Mouse (Mus musculus) T-helper 1 cell (primary cell): ENCODE measurements around the gene Prg4.

Experiments
- in situ Hi-C: fragments of 300-600 bp; cut with MboI, MseI; formaldehyde crosslinking; loops from one replicate; pipeline ENCODE4 v1.15.1; 2025; ENCODE audit warnings: high pct_unique_total_duplicates

Prg4 gene

DNA sequence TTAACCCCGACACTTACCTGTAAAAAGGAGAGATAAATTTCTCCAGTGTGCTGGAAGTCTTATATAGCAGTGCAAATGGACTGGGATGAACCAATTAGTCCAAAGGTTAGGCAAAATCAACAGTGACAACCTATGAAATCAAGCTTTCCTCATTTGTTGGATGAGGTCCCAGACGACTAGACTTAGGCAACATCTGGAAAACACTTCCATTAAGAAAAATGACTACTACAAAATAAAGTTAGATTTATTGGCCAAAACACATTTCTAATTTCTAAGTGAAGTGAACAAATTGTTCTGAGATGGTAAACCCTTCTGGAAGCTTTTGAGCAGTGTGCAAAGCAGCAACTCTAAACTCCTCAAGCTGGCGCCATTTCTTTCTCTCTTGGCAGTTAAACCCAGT lies at the start of gene Prg4:
Gene Prg4, minus strand, starts transcription at position 34 of the 400 bp plus-strand sequence.
- in situ Hi-C loops = no loop called here

DNA sequence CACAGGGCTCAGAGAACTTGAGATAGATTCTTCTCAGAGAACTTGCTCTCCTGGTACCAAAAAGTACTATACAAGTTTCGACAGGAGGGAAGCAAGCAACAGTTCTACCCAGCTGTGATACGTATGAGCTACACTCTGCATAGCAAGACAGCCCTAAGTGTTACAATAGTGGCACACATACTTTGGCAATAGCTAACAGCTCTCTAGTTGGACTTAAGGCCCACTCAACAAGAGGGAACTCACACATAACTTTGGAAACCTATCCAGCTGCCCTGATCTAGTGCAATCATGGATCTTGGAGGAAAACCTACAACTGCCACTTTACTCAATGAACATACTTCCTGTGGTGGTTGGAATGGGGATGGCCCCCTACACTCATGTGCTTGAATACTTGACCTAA lies 47.1 kb upstream of the Prg4 start:
- in situ Hi-C loops = no loop called here

DNA sequence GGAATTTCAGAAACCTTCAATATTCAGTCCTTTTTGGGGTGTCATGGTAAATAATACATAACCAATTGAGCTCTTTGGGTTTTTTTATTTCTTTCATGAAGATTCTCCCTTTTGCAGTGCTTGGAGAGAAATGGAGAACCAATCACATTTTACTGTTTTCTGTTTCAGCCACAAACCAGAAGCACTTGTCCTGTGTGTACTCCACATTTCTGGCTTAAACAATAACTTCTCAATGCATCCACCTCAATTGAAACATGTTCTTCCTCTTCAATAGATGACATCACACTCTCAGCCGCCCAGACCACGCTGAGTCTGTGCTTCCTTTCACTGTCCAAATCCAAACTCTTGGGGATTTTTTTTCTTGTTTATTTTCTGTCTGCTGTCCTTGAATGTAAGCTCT lies 39.8 kb upstream of the Prg4 start:
- in situ Hi-C loops = no loop called here

DNA sequence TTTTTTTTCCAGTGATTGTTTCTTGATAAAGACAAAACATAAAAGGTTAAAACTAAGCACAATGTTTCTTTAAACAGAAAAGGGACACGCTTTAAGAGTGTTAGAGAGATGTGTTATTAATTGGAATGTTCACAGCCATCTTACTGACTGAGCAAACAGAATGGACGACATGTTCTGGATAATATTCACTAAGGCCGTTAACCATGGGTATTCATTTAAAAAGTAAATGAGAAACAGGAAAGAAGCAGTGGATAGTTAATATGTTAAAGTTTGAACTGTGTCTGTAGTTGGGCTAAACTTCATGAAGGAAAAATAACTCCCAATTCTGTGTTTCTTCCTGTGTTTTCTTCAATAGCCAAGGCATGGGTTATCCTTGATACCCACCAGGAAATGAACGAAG lies 37.4 kb upstream of the Prg4 start:
- in situ Hi-C loops = no loop called here

DNA sequence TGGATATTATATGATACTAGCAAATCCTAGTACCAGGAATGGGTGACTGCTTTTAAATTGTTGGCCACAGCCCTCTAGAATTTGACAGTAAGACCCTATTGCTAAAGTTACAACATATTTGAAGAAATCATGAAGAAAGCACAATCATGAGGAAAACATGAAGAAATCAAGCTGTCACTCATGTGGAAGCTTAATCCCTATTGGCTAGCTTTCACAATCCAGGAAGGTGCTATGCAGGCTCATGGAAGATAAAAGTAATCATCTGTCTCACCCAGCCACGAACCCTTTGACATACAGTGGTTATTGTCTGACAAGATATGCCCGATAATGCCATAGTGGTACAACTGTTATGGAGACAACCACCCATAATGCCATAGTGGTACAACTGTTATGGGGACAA lies 32.2 kb upstream of the Prg4 start:
- in situ Hi-C loops = no loop called here

DNA sequence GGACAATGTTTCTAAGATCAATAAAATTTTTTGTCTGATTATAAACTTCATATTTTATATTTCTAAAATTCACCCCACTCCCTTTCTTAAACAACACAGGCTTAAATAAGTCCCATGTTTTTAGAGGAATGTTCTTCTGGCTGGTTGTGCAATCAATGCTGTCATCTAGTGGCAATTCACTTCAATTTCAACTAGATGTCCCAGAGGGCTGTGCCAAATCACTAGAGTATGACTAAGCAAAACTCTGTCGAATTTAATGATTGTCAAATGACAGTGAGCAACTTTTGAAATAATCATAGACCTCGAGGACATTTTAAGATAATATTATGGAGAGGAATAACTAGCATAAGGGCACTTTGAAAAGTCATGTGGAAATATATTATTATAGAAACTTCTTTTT lies 31.7 kb upstream of the Prg4 start:
- in situ Hi-C loops = no loop called here

DNA sequence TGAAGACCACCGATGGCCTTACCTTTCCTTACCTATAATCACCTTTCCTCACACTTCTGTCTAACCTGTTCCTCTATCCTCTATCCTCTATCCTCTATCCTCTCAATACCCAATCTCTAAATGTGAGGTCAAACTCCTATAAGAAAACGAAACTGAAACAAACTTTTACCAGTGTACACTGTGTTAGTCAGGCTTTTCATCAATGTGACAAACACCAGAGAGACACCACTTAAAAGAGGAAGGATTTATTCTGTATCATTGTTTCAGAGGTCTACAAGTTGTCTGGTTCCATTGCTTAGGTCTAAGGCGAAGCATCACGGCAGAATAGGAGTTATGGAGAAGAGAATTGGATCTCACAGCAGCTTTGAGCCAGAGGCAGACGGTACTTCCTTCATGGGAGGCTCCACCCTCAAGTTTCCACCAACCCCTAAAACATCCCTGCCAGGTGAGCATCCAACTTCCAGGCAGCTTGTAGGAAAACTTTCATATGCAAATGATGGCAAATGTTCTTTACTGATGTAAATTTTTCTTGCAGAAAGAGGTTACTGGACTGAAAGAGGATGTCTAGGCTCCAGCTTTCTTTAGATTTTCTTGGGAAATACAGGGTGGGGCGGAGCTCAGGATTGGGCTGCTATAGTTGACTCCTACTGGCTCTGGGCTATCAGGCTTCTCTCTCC lies 30.8 kb upstream of the Prg4 start:
- in situ Hi-C loops = no loop called here

DNA sequence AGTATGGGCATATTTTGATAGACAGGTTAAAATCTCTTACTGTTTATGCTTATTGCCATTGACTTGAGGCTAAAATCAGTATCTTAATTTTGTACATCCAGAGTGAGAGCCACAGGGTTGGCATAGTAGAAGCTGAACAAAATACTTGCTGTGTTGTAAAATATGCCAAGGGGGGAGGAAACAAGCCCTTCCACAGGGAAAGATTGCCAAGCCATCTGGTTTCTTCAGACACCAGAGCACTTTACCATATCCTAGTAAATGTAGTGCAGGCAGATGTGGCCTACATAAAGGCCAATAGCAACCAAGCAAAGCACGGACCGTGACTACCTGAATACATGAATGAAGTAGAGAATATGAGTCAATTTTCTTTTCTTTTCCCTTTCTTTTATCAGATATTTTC lies 23.2 kb upstream of the Prg4 start:
- in situ Hi-C loops = no loop called here

DNA sequence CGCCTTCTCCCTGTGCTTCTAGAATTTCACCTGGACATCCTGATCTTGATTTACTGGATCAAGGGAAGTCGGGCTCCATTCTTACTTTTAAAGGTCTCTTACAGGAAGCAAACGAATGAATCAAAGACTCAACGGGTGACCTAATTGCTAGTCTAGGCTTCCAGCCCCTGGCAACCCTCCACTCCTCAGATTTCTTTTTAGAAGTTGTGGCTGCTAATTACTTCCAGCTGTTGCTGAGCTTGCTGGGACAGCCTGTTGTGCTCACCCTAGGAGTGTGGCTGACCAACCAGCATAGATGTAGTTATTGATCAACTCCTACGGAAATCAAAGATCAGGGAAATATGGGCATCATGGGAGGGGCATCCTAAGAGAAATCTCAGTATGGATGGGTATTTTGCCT lies 14.7 kb upstream of the Prg4 start:
- in situ Hi-C loops = no loop called here

DNA sequence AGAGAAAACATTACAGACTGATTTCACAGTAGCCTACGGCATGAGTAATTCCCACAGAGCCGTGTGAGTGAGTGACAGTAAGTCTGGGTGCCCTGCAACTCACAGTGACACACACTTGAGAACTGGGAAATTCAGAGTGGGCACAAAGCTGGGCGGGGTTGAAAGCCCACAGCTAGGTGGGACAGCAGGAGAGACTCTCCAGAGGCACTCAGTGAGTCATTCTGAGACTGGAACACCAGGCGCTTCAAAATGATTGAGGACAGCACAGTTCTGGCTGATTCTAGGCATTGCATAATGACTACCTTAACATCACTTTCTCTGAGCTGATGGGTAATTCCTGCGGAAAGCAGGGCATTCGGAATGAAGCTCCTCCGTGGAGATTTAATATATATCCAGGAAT lies 6.6 kb upstream of the Prg4 start:
- in situ Hi-C loops = no loop called here

DNA sequence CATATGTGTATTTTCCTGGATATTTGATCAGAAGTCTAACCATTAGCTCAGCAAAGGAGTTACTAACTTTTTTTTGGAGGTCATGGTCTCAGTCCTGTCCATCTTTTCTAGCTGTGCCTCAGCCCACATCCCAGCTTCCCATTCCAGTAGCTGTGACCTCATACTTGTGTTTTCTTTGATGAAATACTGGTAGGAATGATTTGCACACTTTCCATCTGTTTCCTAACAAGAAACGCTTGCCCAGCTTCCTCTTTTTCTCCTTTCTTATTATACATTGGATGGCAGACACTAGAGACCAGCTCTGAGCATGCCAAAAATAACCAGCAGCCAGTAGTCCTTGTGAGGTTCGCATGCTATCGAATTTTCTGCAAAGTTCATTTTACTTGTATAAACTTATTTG lies 4.0 kb upstream of the Prg4 start:
- in situ Hi-C loops = no loop called here

DNA sequence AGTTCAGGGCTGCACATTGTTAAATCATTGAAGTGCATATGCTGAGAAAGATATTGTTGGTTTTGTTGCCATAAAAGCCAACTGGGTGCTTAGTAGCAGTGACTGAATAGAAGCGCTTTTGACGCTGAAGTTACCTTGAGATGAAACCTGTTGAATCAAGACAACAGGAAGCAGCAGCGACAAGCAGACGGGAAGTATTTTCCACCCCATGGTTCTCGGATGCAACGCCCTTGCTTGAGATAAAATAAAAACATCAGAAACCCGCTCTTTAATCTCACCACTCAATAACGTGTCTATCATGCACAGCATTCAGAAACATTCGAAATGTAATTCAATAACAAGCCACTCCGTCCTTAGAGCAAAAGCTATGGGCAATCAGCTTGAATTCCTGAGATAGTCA lies 601 bp downstream of the Prg4 start:
- in situ Hi-C loops = no loop called here

DNA sequence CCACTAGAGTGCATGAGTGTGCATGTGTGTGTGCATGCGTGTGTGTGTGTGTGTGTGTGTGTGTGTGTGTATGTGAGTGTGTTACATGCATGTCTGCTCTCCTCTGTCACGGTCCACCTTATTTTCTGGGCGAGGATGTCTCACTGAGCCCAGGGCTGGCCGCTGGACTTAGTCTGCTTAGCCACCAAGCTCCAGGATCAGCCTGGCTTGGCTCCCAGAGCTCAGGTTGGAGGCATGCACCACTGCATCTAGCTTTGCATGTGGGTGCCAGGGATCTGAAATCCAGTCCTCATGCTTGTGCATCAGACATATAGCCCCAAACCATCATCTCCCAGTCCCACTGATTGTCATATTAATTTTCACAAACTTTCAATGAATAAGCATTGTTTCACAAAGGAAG lies 2.3 kb downstream of the Prg4 start:
- in situ Hi-C loops = no loop called here

DNA sequence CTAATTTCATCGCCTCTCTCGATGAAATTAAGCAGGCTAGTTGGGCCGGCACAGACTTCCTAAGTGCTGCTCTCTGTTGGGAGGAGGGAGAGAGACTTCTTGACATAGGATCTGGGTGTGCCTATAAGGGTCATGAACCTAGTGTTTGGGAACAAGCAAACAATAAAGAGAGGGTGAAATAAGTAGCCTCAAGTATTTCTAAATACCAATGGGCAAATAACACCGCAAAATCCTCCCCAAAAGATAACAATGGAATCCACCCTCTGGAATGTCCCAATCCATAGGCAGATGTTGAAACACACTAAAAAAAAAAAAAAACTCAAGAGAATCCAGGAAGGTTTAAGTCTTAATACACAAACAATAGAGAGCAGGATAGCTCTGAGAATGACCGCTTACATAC lies 2.9 kb downstream of the Prg4 start:
- in situ Hi-C loops = no loop called here

DNA sequence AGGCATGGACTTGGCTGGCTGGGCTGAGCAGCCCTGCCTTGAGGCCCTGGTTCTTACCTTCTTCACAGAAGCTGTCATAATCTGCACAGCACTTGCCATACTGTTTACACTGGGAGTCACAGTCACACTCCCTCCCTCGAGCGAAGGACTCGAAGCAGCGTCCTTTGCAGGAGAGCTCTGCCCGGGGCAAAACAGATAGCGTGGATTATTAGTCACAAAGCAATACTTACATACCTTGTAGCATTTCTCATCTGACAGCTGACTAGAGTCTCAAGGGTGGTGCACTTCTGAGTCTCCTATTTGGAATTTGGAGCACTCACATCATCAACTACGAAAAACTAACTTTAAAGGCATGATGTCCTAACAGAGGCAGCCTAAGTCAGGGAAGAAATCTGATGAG lies 5.4 kb downstream of the Prg4 start:
- in situ Hi-C loops = no loop called here

DNA sequence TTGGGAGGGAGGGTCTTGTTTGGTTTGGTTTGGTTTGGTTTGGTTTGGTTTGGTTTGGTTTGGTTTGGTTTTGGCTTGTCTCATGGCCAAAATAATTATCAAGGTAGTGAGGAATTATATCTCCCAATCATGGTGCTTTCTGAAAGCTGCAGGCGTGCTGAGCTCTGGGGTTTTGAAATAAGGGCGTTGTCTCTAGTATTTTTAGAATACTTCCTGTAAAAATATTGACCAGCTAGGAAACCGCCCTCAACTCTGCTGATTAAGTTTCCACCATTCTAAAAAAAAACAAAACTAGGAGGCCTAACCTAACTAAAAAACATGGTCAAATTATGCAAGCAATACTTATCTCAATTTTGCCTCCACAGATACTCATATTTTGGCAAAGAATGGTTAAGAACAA lies 6.4 kb downstream of the Prg4 start:
- in situ Hi-C loops = no loop called here

DNA sequence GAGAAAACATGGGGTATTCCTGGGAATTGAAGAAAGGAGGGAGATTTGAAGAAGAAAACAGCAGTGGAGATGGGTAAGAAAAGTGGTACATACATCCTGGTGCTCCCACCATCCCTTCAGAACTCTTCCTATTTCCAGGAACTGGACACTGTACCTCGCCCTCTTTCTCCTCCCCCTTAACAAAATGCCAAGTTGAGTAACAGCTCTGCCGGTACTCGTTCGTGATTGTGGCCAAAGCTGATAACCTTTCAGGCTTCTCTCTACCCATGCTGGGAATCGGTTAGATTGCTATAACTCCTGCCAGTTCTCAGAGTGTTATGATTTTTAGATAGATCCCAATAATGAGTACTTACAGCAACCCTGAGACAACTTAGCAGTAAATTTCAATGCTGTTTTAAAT lies 7.0 kb downstream of the Prg4 start:
- in situ Hi-C loops = no loop called here

DNA sequence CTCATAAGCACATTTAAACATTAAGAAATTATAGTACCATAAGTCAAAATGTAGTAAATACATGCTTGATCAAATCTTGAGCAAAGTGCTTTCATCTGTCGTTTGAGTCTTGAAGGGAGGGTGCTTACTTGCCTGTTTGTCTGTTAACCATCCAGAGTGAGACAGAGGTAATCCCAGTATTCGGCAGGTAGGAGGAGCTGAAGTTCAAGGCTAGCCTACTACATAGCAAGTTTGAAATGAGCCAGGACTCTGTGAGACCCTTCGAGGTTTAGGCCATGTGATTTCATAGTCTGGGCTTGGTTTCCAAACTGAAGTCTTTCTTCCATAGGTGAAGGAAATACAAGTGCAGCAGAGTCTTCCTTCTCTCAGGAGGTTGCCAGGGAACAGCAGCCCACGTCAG lies 24.2 kb downstream of the Prg4 start:
- in situ Hi-C loops = loop anchor here (5.0 kb wide), 1 partner anchor 34 kb away; no protein-coding TSS in a partner anchor

DNA sequence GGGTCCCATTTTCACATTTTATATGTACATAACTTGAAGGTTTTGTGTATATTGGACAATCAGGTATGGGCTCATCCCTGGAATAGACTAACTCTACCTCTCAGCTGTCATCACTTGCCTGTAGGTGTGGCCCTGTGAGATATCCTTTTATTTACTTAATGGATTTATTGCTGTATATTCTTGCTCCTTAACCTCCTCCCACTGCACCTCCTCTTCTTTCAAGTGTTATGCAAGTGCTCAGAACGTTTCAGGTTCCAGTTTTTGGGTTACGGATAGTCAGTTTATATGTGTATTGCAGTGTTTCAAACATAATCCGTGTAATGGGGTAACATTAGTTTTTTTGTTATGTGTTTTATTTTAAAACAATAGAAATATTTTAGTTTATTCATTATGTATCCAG lies 27.3 kb downstream of the Prg4 start:
- in situ Hi-C loops = loop anchor here (5.0 kb wide), 1 partner anchor 919 kb away; no protein-coding TSS in a partner anchor

DNA sequence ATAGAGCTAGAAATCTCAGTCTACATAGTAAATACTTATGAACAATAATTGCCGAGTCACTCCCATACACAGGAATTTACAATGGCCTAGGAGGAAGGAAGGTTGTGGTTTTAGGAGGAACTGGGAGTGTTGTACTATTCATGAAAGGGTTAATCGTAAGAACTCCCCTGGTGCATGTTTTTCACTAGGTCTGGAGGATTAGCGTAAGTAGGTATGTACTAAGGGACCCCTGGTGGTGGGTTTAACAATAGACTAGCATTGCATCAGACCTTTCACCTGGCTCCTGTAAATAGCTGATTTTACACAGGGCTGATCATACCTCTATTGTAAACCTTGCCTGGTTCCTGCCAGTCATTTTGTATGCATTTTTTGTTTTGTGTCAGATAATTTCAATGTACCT lies 39.7 kb downstream of the Prg4 start:
- in situ Hi-C loops = no loop called here

DNA sequence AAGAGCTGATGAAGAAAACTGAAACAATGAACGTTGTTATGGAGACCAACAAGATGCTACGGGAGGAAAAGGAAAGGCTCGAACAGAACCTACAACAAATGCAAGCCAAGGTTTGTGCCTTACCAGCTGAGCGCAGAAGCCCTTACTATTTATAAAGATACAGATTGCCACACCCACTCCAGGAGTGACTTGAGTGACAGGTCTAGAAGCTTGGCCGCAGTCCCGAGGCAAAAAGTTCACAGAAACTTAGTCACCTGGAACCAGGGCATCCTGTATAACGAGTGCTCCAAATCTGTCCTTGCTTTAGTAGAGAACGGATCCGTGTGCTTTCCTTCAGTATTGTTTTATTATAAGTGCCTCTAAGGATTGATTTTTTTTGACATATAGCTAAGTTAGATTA lies 40.3 kb downstream of the Prg4 start:
- in situ Hi-C loops = no loop called here

DNA sequence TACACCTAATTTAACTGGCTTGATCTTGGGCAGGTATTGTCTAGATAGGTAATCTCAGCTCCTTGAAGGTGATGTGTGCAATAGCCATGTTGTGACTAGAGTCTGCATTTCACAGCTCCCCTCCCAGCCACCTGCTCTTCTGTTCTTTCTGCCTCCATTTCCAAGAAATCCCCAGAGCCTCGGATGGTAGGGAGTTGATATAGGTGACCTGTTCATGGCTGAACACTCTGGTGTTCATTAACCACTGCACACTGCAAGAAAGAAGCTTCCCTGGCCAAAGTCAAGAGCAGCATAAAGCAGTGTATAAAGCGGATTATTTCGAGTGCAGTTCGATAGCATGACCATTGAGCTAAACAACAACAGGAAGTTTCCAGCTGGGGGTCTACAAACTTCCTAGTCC lies 47.5 kb downstream of the Prg4 start:
- in situ Hi-C loops = loop anchor here (25.0 kb wide), 1 partner anchor 1019 kb away; the partner anchor contains the start of genes Swt1 and Trmt1l

DNA sequence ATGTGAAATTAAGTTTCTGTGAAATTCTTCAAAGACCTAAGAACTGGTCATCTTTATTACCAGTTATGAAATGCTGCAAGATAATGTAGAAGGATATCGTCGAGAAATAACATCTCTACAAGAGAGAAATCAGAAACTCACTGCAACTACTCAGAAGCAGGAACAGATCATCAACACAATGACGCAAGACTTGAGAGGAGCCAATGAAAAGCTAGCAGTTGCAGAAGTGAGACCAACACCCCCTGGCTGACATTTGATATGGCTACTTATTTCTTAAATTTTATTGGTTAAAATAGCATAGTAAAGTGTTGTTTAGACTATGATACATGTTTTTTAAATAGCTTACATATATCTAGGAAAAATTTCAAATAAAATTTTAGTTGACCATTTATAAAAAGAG lies 50.0 kb downstream of the Prg4 start:
- in situ Hi-C loops = loop anchor here (25.0 kb wide), 1 partner anchor 1021 kb away; the partner anchor contains the start of genes Swt1 and Trmt1l

DNA sequence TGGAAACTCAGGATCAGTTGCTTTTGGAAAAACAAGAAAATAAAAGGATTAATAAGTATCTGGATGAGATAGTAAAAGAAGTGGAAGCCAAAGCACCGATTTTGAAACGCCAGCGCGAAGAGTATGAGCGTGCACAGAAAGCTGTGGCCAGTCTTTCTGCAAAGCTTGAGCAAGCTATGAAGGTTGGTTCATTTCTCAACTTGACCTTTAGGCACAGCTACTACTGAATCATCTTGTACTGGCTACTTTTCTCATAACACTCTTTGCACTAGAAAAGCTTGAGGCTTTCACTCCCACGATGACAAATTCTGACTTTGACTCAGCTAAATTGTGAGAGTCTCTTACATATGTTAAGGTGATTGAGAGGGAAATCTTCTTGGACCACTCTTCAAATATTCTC lies 56.0 kb downstream of the Prg4 start:
- in situ Hi-C loops = loop anchor here (5.0 to 25.0 kb wide), 2 partner anchors 32 to 1027 kb away; partner anchors contain the start of genes Swt1 and Trmt1l
